Mouse (Mus musculus): ENCODE measurements around the gene B4galt2. TPM values are rescaled to one million over a fixed set of nuclear protein-coding genes. Genes with fewer than 3 reads are reported as not detected.

Gene B4galt2
- polyA plus RNA-seq, 1 experiment from 2014 or later = 24.8 TPM

- no peak for DNase-seq (ENCODE audit: low spot score)
- Histone ChIP-seq H3K4me3 (peak overlapping the region; percentile 90), H3K4me1 (peaks cover 71% of the 10 kb centered on the region), H3K9me3 (replicated peaks) (no peaks in the 10 kb centered on the region), H3K27ac (replicated peaks) (no peak overlapping the region), H3K27me3 (ENCODE audit: low read depth, poor library complexity, severe bottlenecking) (0 out of 2 replicates have a peak, but pooled peaks cover 8% of the 10 kb centered on the region), H3K36me3 (peaks cover 49% of the 10 kb centered on the region)
- 100% methylated on average over 1 of the region's 1 CpGs for WGBS
These were observed 859 bp upstream of the B4galt2 start for GRCm38 (mm10) chr4:117884146-117884545.

GRCm38 (mm10) chr4:117878703-117879102 is 4.6 kb downstream of the B4galt2 start:
- Histone ChIP-seq H3K4me1 (peaks cover 42% of the 10 kb centered on the region), H3K4me3 (no peak overlapping the region), H3K9me3 (replicated peaks) (no peaks in the 10 kb centered on the region), H3K27ac (replicated peaks) (no peak overlapping the region), H3K27me3 (ENCODE audit: low read depth, poor library complexity, severe bottlenecking) (no peaks in the 10 kb centered on the region), H3K36me3 (peaks cover 78% of the 10 kb centered on the region)
- 85% methylated on average over 5 of the region's 5 CpGs for WGBS
- DNase-seq (ENCODE audit: low spot score) = no peak

GRCm38 (mm10) chr4:117878301-117878700 is 5.0 kb downstream of the B4galt2 start:
- peaks cover 82% of the 10 kb centered on the region for H3K36me3 ChIP-seq
- no peaks in the 10 kb centered on the region for H3K9me3 ChIP-seq (replicated peaks)
- no peaks in the 10 kb centered on the region for H3K27me3 ChIP-seq (ENCODE audit: low read depth, poor library complexity, severe bottlenecking)
- H3K27ac ChIP-seq (replicated peaks) = 0 out of 2 replicates have a peak overlapping the region, but pooled peaks have one; percentile 49
- H3K4me1 ChIP-seq = peaks cover 43% of the 10 kb centered on the region
- H3K4me3 ChIP-seq = no peak overlapping the region
- no peak for DNase-seq (ENCODE audit: low spot score)
- 78% methylated on average over 10 of the region's 10 CpGs for WGBS

GRCm38 (mm10) chr4:117873615-117874014 is 9.7 kb downstream of the B4galt2 start:
- H3K9me3 ChIP-seq (replicated peaks) = no peaks in the 10 kb centered on the region
- no peak overlapping the region for H3K27ac ChIP-seq (replicated peaks)
- H3K27me3 ChIP-seq (ENCODE audit: low read depth, poor library complexity, severe bottlenecking) = 0 out of 2 replicates have a peak, but pooled peaks cover 3% of the 10 kb centered on the region
- H3K4me1 ChIP-seq = peaks cover 40% of the 10 kb centered on the region
- DNase-seq (ENCODE audit: low spot score) = no peak
- H3K4me3 ChIP-seq = no peak overlapping the region
- WGBS = 91% methylated on average over 9 of the region's 9 CpGs
- H3K36me3 ChIP-seq = peaks cover 56% of the 10 kb centered on the region

GRCm38 (mm10) chr4:117872471-117872886 is 10.8 kb downstream of the B4galt2 start, which contains the start of gene Ccdc24:
Ccdc24 (minus strand) TSS chr4:117872557.
- WGBS = 5% methylated on average over 14 of the region's 14 CpGs
- H3K36me3 ChIP-seq = peaks cover 45% of the 10 kb centered on the region
- no peaks in the 10 kb centered on the region for H3K9me3 ChIP-seq (replicated peaks)
- H3K4me3 ChIP-seq = peak within 1 kb of the TSS; percentile 45
- DNase-seq (ENCODE audit: low spot score) = peak; percentile 60
- peak within 1 kb of the TSS; percentile 64 for H3K27ac ChIP-seq (replicated peaks)
- peaks cover 46% of the 10 kb centered on the region for H3K4me1 ChIP-seq
- peaks cover 15% of the 10 kb centered on the region for H3K27me3 ChIP-seq (ENCODE audit: low read depth, poor library complexity, severe bottlenecking)

- H3K9me3 ChIP-seq (replicated peaks) = no peaks in the 10 kb centered on the region
- H3K27ac ChIP-seq (replicated peaks) = 0 out of 2 replicates have a peak overlapping the region, but pooled peaks have one; percentile 64
- H3K4me1 ChIP-seq = peaks cover 46% of the 10 kb centered on the region
- WGBS = 66% methylated on average over 7 of the region's 7 CpGs
- no peak for DNase-seq (ENCODE audit: low spot score)
- H3K36me3 ChIP-seq = peaks cover 38% of the 10 kb centered on the region
- H3K27me3 ChIP-seq (ENCODE audit: low read depth, poor library complexity, severe bottlenecking) = peaks cover 22% of the 10 kb centered on the region
- H3K4me3 ChIP-seq = peak overlapping the region; percentile 45
These were observed 11.5 kb downstream of the B4galt2 start for GRCm38 (mm10) chr4:117871787-117872186.

GRCm38 (mm10) chr4:117870437-117870836 is 12.8 kb downstream of the B4galt2 start:
- Histone ChIP-seq H3K9me3 (replicated peaks) (no peaks in the 10 kb centered on the region), H3K27me3 (ENCODE audit: low read depth, poor library complexity, severe bottlenecking) (peaks cover 23% of the 10 kb centered on the region), H3K27ac (replicated peaks) (no peak overlapping the region), H3K36me3 (peaks cover 26% of the 10 kb centered on the region), H3K4me1 (peaks cover 50% of the 10 kb centered on the region), H3K4me3 (no peak overlapping the region)
- no peak for DNase-seq (ENCODE audit: low spot score)
- 69% methylated on average over 1 of the region's 1 CpGs for WGBS

- 80% methylated on average over 9 of the region's 9 CpGs for WGBS
These were observed 14.0 kb downstream of the B4galt2 start for GRCm38 (mm10) chr4:117869317-117869716.

GRCm38 (mm10) chr4:117867823-117868222 is 15.5 kb downstream of the B4galt2 start:
- Histone ChIP-seq H3K36me3 (no peaks in the 10 kb centered on the region), H3K27me3 (ENCODE audit: low read depth, poor library complexity, severe bottlenecking) (peaks cover 23% of the 10 kb centered on the region), H3K4me1 (peaks cover 50% of the 10 kb centered on the region), H3K9me3 (replicated peaks) (no peaks in the 10 kb centered on the region), H3K4me3 (peak overlapping the region; percentile 24), H3K27ac (replicated peaks) (peak overlapping the region; percentile 67)
- WGBS = 21% methylated on average over 24 of the region's 24 CpGs
- peak; percentile 68 for DNase-seq (ENCODE audit: low spot score)

More at GRCm38 (mm10) chr4:117869317-117869716, 14.0 kb downstream of the B4galt2 start:
- Histone ChIP-seq H3K27me3 (ENCODE audit: low read depth, poor library complexity, severe bottlenecking) (peaks cover 23% of the 10 kb centered on the region), H3K9me3 (replicated peaks) (no peaks in the 10 kb centered on the region), H3K4me1 (peaks cover 50% of the 10 kb centered on the region), H3K27ac (replicated peaks) (no peak overlapping the region), H3K4me3 (no peak overlapping the region), H3K36me3 (peaks cover 15% of the 10 kb centered on the region)
- DNase-seq (ENCODE audit: low spot score) = no peak

- WGBS = 81% methylated on average over 6 of the region's 6 CpGs
- Histone ChIP-seq H3K27me3 (ENCODE audit: low read depth, poor library complexity, severe bottlenecking) (peaks cover 23% of the 10 kb centered on the region), H3K4me3 (no peak overlapping the region), H3K36me3 (no peaks in the 10 kb centered on the region), H3K4me1 (peaks cover 46% of the 10 kb centered on the region), H3K9me3 (replicated peaks) (no peaks in the 10 kb centered on the region), H3K27ac (replicated peaks) (no peak overlapping the region)
- no peak for DNase-seq (ENCODE audit: low spot score)
These were observed 16.3 kb downstream of the B4galt2 start for GRCm38 (mm10) chr4:117867000-117867399.

GRCm38 (mm10) chr4:117866083-117866482 is 17.2 kb downstream of the B4galt2 start:
- H3K4me3 ChIP-seq = no peak overlapping the region
- no peaks in the 10 kb centered on the region for H3K9me3 ChIP-seq (replicated peaks)
- no peaks in the 10 kb centered on the region for H3K36me3 ChIP-seq
- peaks cover 39% of the 10 kb centered on the region for H3K4me1 ChIP-seq
- no peak for DNase-seq (ENCODE audit: low spot score)
- H3K27ac ChIP-seq (replicated peaks) = no peak overlapping the region
- peaks cover 23% of the 10 kb centered on the region for H3K27me3 ChIP-seq (ENCODE audit: low read depth, poor library complexity, severe bottlenecking)
- WGBS = 64% methylated on average over 9 of the region's 9 CpGs

- Histone ChIP-seq H3K36me3 (no peaks in the 10 kb centered on the region), H3K27me3 (ENCODE audit: low read depth, poor library complexity, severe bottlenecking) (peaks cover 12% of the 10 kb centered on the region), H3K4me1 (peaks cover 23% of the 10 kb centered on the region), H3K4me3 (no peak overlapping the region), H3K27ac (replicated peaks) (no peak overlapping the region), H3K9me3 (replicated peaks) (no peaks in the 10 kb centered on the region)
- DNase-seq (ENCODE audit: low spot score) = no peak
- WGBS = 33% methylated on average over 4 of the region's 4 CpGs
These were observed 20.5 kb downstream of the B4galt2 start for GRCm38 (mm10) chr4:117862823-117863222.

GRCm38 (mm10) chr4:117860570-117860969 is 22.7 kb downstream of the B4galt2 start:
- 89% methylated on average over 9 of the region's 9 CpGs for WGBS
- no peak overlapping the region for H3K4me3 ChIP-seq
- DNase-seq (ENCODE audit: low spot score) = no peak
- no peaks in the 10 kb centered on the region for H3K9me3 ChIP-seq (replicated peaks)
- H3K27me3 ChIP-seq (ENCODE audit: low read depth, poor library complexity, severe bottlenecking) = no peaks in the 10 kb centered on the region
- no peak overlapping the region for H3K27ac ChIP-seq (replicated peaks)
- H3K4me1 ChIP-seq = peaks cover 29% of the 10 kb centered on the region
- no peaks in the 10 kb centered on the region for H3K36me3 ChIP-seq

All from midbrain, embryonic 10.5 days (tissue).